Comparison of ENCODE assay signal across 29 mouse cellular contexts in genomic region chr7:49807846-49808622, GRCm38 (mm10). TPM values are rescaled to one million over a fixed set of nuclear protein-coding genes. Genes with fewer than 3 reads are reported as not detected.
DNase-seq lines count a peak whose midpoint lies in the region; ATAC-seq and TF ChIP-seq lines count a peak whose summit lies in the region.
"Had no signal": no experiment of that assay in that cellular context is flagged by ENCODE, and none has a peak within 500 bp of the region (broad histone marks: within the 10 kb centered on the region; RNA-seq: fewer than 3 reads in every experiment).

No protein-coding gene starts in this region.

- TF ChIP-seq CTCF in gastrocnemius, adult 2 months (IDR thresholded peaks at IDR 0.05) = no peak

- no peaks in the 10 kb centered on the region for H3K4me1 ChIP-seq in midbrain, embryonic 13.5 days (replicated peaks)
- peaks cover 11% of the 10 kb centered on the region for H3K4me1 ChIP-seq in midbrain, embryonic 10.5 days
- H3K4me1 ChIP-seq in hindbrain, embryonic 15.5 days (replicated peaks) = no peaks in the 10 kb centered on the region
- H3K4me1 ChIP-seq in neural tube, embryonic 15.5 days = 0 out of 2 replicates have a peak, but pooled peaks cover 5% of the 10 kb centered on the region
- H3K4me1 ChIP-seq: forebrain, embryonic 15.5 days; limb, embryonic 13.5 days had no signal

- 0 out of 2 replicates have a peak, but pooled peaks have one; percentile 11 for ATAC-seq in midbrain, embryonic 13.5 days
- ATAC-seq in hindbrain, embryonic 15.5 days (ENCODE audit: low FRiP score, low read depth) = 0 out of 2 replicates have a peak, but pooled peaks have one; percentile 16
- peak; percentile 44; the same call in 1 of the 2 replicates for ATAC-seq in neural tube, embryonic 15.5 days (ENCODE audit: low FRiP score)
- ATAC-seq: activated CD4-positive, CD25-positive, alpha-beta regulatory T cell, adult 4 months; forebrain, embryonic 15.5 days; intestine, embryonic 16.5 days; liver, embryonic 12.5 days had no signal

- no peak overlapping the region for H3K4me2 ChIP-seq in midbrain, embryonic 13.5 days (replicated peaks)
- H3K4me2 ChIP-seq in hindbrain, embryonic 15.5 days = no peak overlapping the region
- no peak overlapping the region for H3K4me2 ChIP-seq in neural tube, embryonic 15.5 days
- H3K4me2 ChIP-seq: embryonic facial prominence, embryonic 13.5 days; forebrain, embryonic 15.5 days; heart, embryonic 11.5 days; limb, embryonic 13.5 days; liver, embryonic 12.5 days; midbrain, embryonic 11.5 days had no signal

- no peak overlapping the region for H3K4me3 ChIP-seq in midbrain, embryonic 13.5 days (replicated peaks)
- H3K4me3 ChIP-seq in midbrain, embryonic 10.5 days = no peak overlapping the region
- H3K4me3 ChIP-seq in hindbrain, embryonic 15.5 days = no peak overlapping the region
- no peak overlapping the region for H3K4me3 ChIP-seq in neural tube, embryonic 15.5 days (replicated peaks)
- no peak overlapping the region for H3K4me3 ChIP-seq in gastrocnemius, adult 2 months
- H3K4me3 ChIP-seq: embryonic facial prominence, embryonic 13.5 days; forebrain, embryonic 15.5 days; limb, embryonic 13.5 days; liver, embryonic 12.5 days had no signal

- H3K9me3 ChIP-seq in midbrain, embryonic 13.5 days = no peaks in the 10 kb centered on the region
- no peaks in the 10 kb centered on the region for H3K9me3 ChIP-seq in midbrain, embryonic 10.5 days (replicated peaks)
- no peaks in the 10 kb centered on the region for H3K9me3 ChIP-seq in hindbrain, embryonic 15.5 days
- no peaks in the 10 kb centered on the region for H3K9me3 ChIP-seq in neural tube, embryonic 15.5 days (replicated peaks)
- H3K9me3 ChIP-seq: embryonic facial prominence, embryonic 13.5 days; forebrain, embryonic 15.5 days; G1E; limb, embryonic 13.5 days; liver, embryonic 12.5 days had no signal

- no peak overlapping the region for H3K9ac ChIP-seq in midbrain, embryonic 13.5 days (replicated peaks)
- no peak overlapping the region for H3K9ac ChIP-seq in hindbrain, embryonic 15.5 days
- no peak overlapping the region for H3K9ac ChIP-seq in neural tube, embryonic 15.5 days (replicated peaks)
- H3K9ac ChIP-seq: embryonic facial prominence, embryonic 13.5 days; forebrain, embryonic 15.5 days; limb, embryonic 13.5 days; liver, embryonic 12.5 days had no signal

- H3K27ac ChIP-seq in midbrain, embryonic 13.5 days = no peak overlapping the region
- H3K27ac ChIP-seq in midbrain, embryonic 10.5 days (replicated peaks) = no peak overlapping the region
- no peak overlapping the region for H3K27ac ChIP-seq in hindbrain, embryonic 15.5 days (replicated peaks)
- no peak overlapping the region for H3K27ac ChIP-seq in neural tube, embryonic 15.5 days (replicated peaks)
- H3K27ac ChIP-seq in gastrocnemius, adult 2 months = no peak overlapping the region
- H3K27ac ChIP-seq: embryonic facial prominence, embryonic 13.5 days; forebrain, embryonic 15.5 days; limb, embryonic 13.5 days; liver, embryonic 12.5 days had no signal

- no peaks in the 10 kb centered on the region for H3K27me3 ChIP-seq in midbrain, embryonic 13.5 days
- H3K27me3 ChIP-seq in midbrain, embryonic 10.5 days (ENCODE audit: low read depth, poor library complexity, severe bottlenecking) = peaks cover 4% of the 10 kb centered on the region; the same call in 1 of the 2 replicates
- H3K27me3 ChIP-seq in hindbrain, embryonic 15.5 days = no peaks in the 10 kb centered on the region
- H3K27me3 ChIP-seq in neural tube, embryonic 15.5 days (replicated peaks) = no peaks in the 10 kb centered on the region
- H3K27me3 ChIP-seq: CH12.LX; embryonic facial prominence, embryonic 13.5 days; forebrain, embryonic 15.5 days; limb, embryonic 13.5 days; liver, embryonic 12.5 days; Patski had no signal

- intact Hi-C loops in gastrocnemius, adult 2 months (cut with DNase I) = no loop called here

- peaks cover 15% of the 10 kb centered on the region for H3K36me3 ChIP-seq in midbrain, embryonic 13.5 days
- H3K36me3 ChIP-seq in midbrain, embryonic 10.5 days = peaks cover 52% of the 10 kb centered on the region
- H3K36me3 ChIP-seq in hindbrain, embryonic 15.5 days = no peaks in the 10 kb centered on the region
- peaks cover under 1% of the 10 kb centered on the region; the same call in 1 of the 2 replicates for H3K36me3 ChIP-seq in neural tube, embryonic 15.5 days

- WGBS in midbrain, embryonic 13.5 days = 81% methylated on average over 17 of the region's 17 CpGs
- 90% methylated on average over 17 of the region's 17 CpGs for WGBS in midbrain, embryonic 10.5 days
- 65% methylated on average over 17 of the region's 17 CpGs for WGBS in hindbrain, embryonic 15.5 days
- WGBS in neural tube, embryonic 15.5 days = 61% methylated on average over 17 of the region's 17 CpGs

- DNase-seq in midbrain, embryonic 10.5 days (ENCODE audit: low spot score) = no peak
- peak; percentile 12 for DNase-seq in brain, adult 2 months (ENCODE audit: low read depth, low spot score)
- no peak for DNase-seq in gastrocnemius, adult 2 months
- DNase-seq in left cerebral cortex, adult 8-10 months (ENCODE audit: low spot score in 2 of 2) = no peak
- DNase-seq: adrenal gland, postnatal 10 days; B cell, adult 2 months; cerebellum, adult 8-10 months; cerebellum, postnatal 36 days; embryo, embryonic 11 days; gastrocnemius, postnatal 36 days; kidney, postnatal 25 days; layer of hippocampus, postnatal 36 days; lung, adult 18-20 months; lung, postnatal 10 days; thymus, adult 2 months had no signal

RNA-seq across cellular contexts. Expression of gene Prmt3, which starts 29.9 kb away (rescaled TPM):
- polyA plus RNA-seq in midbrain, embryonic 13.5 days (2015; fragmentation: Nextera tagmentation; extraction: Ambion mirVana) = 50.6 and 54.2 TPM in 2 replicates
- polyA plus RNA-seq in midbrain, embryonic 10.5 days (2016; fragmentation: Nextera tagmentation; extraction: Ambion mirVana) = 81.2 and 82.3 TPM in 2 replicates
- polyA plus RNA-seq in hindbrain, embryonic 15.5 days (2015; fragmentation: Nextera tagmentation; extraction: Ambion mirVana) = 49.2 and 49.4 TPM in 2 replicates
- 47.7 and 50.7 TPM in 2 replicates for polyA plus RNA-seq in neural tube, embryonic 15.5 days (2015; fragmentation: Nextera tagmentation; extraction: Ambion mirVana)
- total RNA-seq in gastrocnemius, adult 2 months (2021) = 10 to 100 TPM; 11.1 to 13.2 TPM
- 10 to 100 TPM; 27.8 to 37.7 (median 30.8) TPM for total RNA-seq in left cerebral cortex, adult 8-10 months (2022)

RNA-seq across cellular contexts. Expression of gene Htatip2, which starts 49.1 kb away (rescaled TPM):
- 3.5 and 4.5 TPM in 2 replicates for polyA plus RNA-seq in midbrain, embryonic 13.5 days (2015; fragmentation: Nextera tagmentation; extraction: Ambion mirVana)
- polyA plus RNA-seq in midbrain, embryonic 10.5 days (2016; fragmentation: Nextera tagmentation; extraction: Ambion mirVana) = 9.8 and 10.3 TPM in 2 replicates
- 3.1 and 5.3 TPM in 2 replicates for polyA plus RNA-seq in hindbrain, embryonic 15.5 days (2015; fragmentation: Nextera tagmentation; extraction: Ambion mirVana)
- 5.1 and 9.0 TPM in 2 replicates for polyA plus RNA-seq in neural tube, embryonic 15.5 days (2015; fragmentation: Nextera tagmentation; extraction: Ambion mirVana)
- 1 to 10 TPM; 3.9 to 4.0 TPM for total RNA-seq in gastrocnemius, adult 2 months (2021)
- total RNA-seq in left cerebral cortex, adult 8-10 months (2022) = 10 to 100 TPM; 15.7 to 19.3 (median 16.5) TPM
- total RNA-seq: CH12.LX had no signal
- polyA plus RNA-seq: Patski had no signal
